Mouse (Mus musculus): ENCODE measurements around the gene Mrpl44. TPM values are rescaled to one million over a fixed set of nuclear protein-coding genes. Genes with fewer than 3 reads are reported as not detected.

Mrpl44 gene
- 32.3 and 34.9 TPM in 2 replicates for polyA plus RNA-seq (2015; fragmentation: Nextera tagmentation; extraction: Ambion mirVana)

- Histone ChIP-seq H3K27me3 (no peaks in the 10 kb centered on the region), H3K4me1 (replicated peaks) (peaks cover 16% of the 10 kb centered on the region), H3K4me2 (peak within 1 kb of the TSS; percentile 77), H3K4me3 (replicated peaks) (peak within 1 kb of the TSS; percentile 87), H3K27ac (peak within 1 kb of the TSS; percentile 73), H3K9me3 (replicated peaks) (no peaks in the 10 kb centered on the region), H3K36me3 (peaks cover 31% of the 10 kb centered on the region), H3K9ac (peak within 1 kb of the TSS; percentile 84)
- WGBS (ENCODE audit: insufficient replicate concordance), result under 1% methylated on average over 38 of the region's 38 CpGs
- DNase-seq (peak; percentile 89), ATAC-seq (ENCODE audit: low read depth) (peak; percentile 100)
Observed at GRCm38 (mm10) chr1:79775927-79776458, at the start of gene Mrpl44, which contains the start of gene Wdfy1. TSS of gene Mrpl44 (plus strand) at chr1:79776018. TSS of gene Wdfy1 (minus strand) at chr1:79776143.

GRCm38 (mm10) chr1:79734794-79735193 lies 41.0 kb upstream of the Mrpl44 start:
- no peak overlapping the region for H3K9ac ChIP-seq
- H3K4me1 ChIP-seq (replicated peaks), result no peaks in the 10 kb centered on the region
- H3K36me3 ChIP-seq, result 0 out of 2 replicates have a peak, but pooled peaks cover 2% of the 10 kb centered on the region
- H3K9me3 ChIP-seq (replicated peaks), result no peaks in the 10 kb centered on the region
- no peak for ATAC-seq (ENCODE audit: low read depth)
- H3K27ac ChIP-seq, result no peak overlapping the region
- no peak overlapping the region for H3K4me2 ChIP-seq
- H3K4me3 ChIP-seq (replicated peaks), result no peak overlapping the region
- WGBS (ENCODE audit: insufficient replicate concordance), result 77% methylated on average over 5 of the region's 5 CpGs
- DNase-seq, result no peak
- no peaks in the 10 kb centered on the region for H3K27me3 ChIP-seq

GRCm38 (mm10) chr1:79736408-79736807 lies 39.4 kb upstream of the Mrpl44 start:
- Histone ChIP-seq H3K9me3 (replicated peaks) (no peaks in the 10 kb centered on the region), H3K4me3 (replicated peaks) (no peak overlapping the region), H3K36me3 (0 out of 2 replicates have a peak, but pooled peaks cover 2% of the 10 kb centered on the region), H3K9ac (no peak overlapping the region), H3K27ac (no peak overlapping the region), H3K27me3 (no peaks in the 10 kb centered on the region), H3K4me2 (no peak overlapping the region), H3K4me1 (replicated peaks) (no peaks in the 10 kb centered on the region)
- ATAC-seq (ENCODE audit: low read depth), result no peak
- DNase-seq, result no peak
- WGBS (ENCODE audit: insufficient replicate concordance), result 78% methylated on average over 3 of the region's 3 CpGs

- 83% methylated on average over 2 of the region's 2 CpGs for WGBS (ENCODE audit: insufficient replicate concordance)
- no peak overlapping the region for H3K27ac ChIP-seq
- ATAC-seq (ENCODE audit: low read depth), result no peak
- H3K36me3 ChIP-seq, result 0 out of 2 replicates have a peak, but pooled peaks cover 2% of the 10 kb centered on the region
- no peaks in the 10 kb centered on the region for H3K27me3 ChIP-seq
- H3K9ac ChIP-seq, result no peak overlapping the region
- H3K4me3 ChIP-seq (replicated peaks), result no peak overlapping the region
- H3K9me3 ChIP-seq (replicated peaks), result no peaks in the 10 kb centered on the region
- no peak for DNase-seq
- no peak overlapping the region for H3K4me2 ChIP-seq
- H3K4me1 ChIP-seq (replicated peaks), result no peaks in the 10 kb centered on the region
Observed at GRCm38 (mm10) chr1:79739726-79740125, 36.1 kb upstream of the Mrpl44 start.

GRCm38 (mm10) chr1:79741002-79741401 lies 34.8 kb upstream of the Mrpl44 start:
- no peak overlapping the region for H3K9ac ChIP-seq
- H3K36me3 ChIP-seq, result 0 out of 2 replicates have a peak, but pooled peaks cover 2% of the 10 kb centered on the region
- no peak overlapping the region for H3K4me2 ChIP-seq
- no peaks in the 10 kb centered on the region for H3K4me1 ChIP-seq (replicated peaks)
- DNase-seq (no peak), ATAC-seq (ENCODE audit: low read depth) (peak; percentile 63)
- no peak overlapping the region for H3K4me3 ChIP-seq (replicated peaks)
- H3K9me3 ChIP-seq (replicated peaks), result no peaks in the 10 kb centered on the region
- no peaks in the 10 kb centered on the region for H3K27me3 ChIP-seq
- WGBS (ENCODE audit: insufficient replicate concordance), result 45% methylated on average over 4 of the region's 4 CpGs
- H3K27ac ChIP-seq, result no peak overlapping the region

- Histone ChIP-seq H3K4me1 (replicated peaks) (no peaks in the 10 kb centered on the region), H3K27ac (no peak overlapping the region), H3K4me2 (no peak overlapping the region), H3K36me3 (0 out of 2 replicates have a peak, but pooled peaks cover under 1% of the 10 kb centered on the region), H3K9ac (no peak overlapping the region), H3K9me3 (replicated peaks) (no peaks in the 10 kb centered on the region), H3K4me3 (replicated peaks) (no peak overlapping the region), H3K27me3 (no peaks in the 10 kb centered on the region)
- no peak for DNase-seq
- 81% methylated on average over 7 of the region's 7 CpGs for WGBS (ENCODE audit: insufficient replicate concordance)
- ATAC-seq (ENCODE audit: low read depth), result no peak
Observed at GRCm38 (mm10) chr1:79742949-79743348, 32.9 kb upstream of the Mrpl44 start.

GRCm38 (mm10) chr1:79743385-79743784 lies 32.4 kb upstream of the Mrpl44 start:
- no peak overlapping the region for H3K4me3 ChIP-seq (replicated peaks)
- DNase-seq (no peak), ATAC-seq (ENCODE audit: low read depth) (no peak)
- WGBS (ENCODE audit: insufficient replicate concordance), result 82% methylated on average over 1 of the region's 1 CpGs
- H3K4me2 ChIP-seq, result no peak overlapping the region
- no peak overlapping the region for H3K9ac ChIP-seq
- no peak overlapping the region for H3K27ac ChIP-seq
- no peaks in the 10 kb centered on the region for H3K4me1 ChIP-seq (replicated peaks)
- no peaks in the 10 kb centered on the region for H3K27me3 ChIP-seq
- no peaks in the 10 kb centered on the region for H3K36me3 ChIP-seq
- no peaks in the 10 kb centered on the region for H3K9me3 ChIP-seq (replicated peaks)

GRCm38 (mm10) chr1:79746056-79746455 lies 29.8 kb upstream of the Mrpl44 start:
- WGBS (ENCODE audit: insufficient replicate concordance), result 68% methylated on average over 4 of the region's 4 CpGs

GRCm38 (mm10) chr1:79751186-79751585 lies 24.6 kb upstream of the Mrpl44 start:
- WGBS (ENCODE audit: insufficient replicate concordance), result 39% methylated on average over 5 of the region's 5 CpGs
- Histone ChIP-seq H3K9me3 (replicated peaks) (no peaks in the 10 kb centered on the region), H3K27ac (peak overlapping the region; percentile 50; the same call in 1 of the 2 replicates), H3K36me3 (no peaks in the 10 kb centered on the region), H3K4me1 (replicated peaks) (peaks cover 22% of the 10 kb centered on the region), H3K9ac (no peak overlapping the region), H3K27me3 (no peaks in the 10 kb centered on the region), H3K4me2 (no peak overlapping the region), H3K4me3 (replicated peaks) (no peak overlapping the region)
- ATAC-seq (ENCODE audit: low read depth), result peak; percentile 31; the same call in 1 of the 2 replicates
- DNase-seq, result no peak

More at GRCm38 (mm10) chr1:79746056-79746455, 29.8 kb upstream of the Mrpl44 start:
- Histone ChIP-seq H3K4me3 (replicated peaks) (no peak overlapping the region), H3K27me3 (no peaks in the 10 kb centered on the region), H3K9ac (no peak overlapping the region), H3K4me2 (no peak overlapping the region), H3K27ac (no peak overlapping the region), H3K9me3 (replicated peaks) (no peaks in the 10 kb centered on the region), H3K4me1 (replicated peaks) (peaks cover under 1% of the 10 kb centered on the region), H3K36me3 (no peaks in the 10 kb centered on the region)
- no peak for ATAC-seq (ENCODE audit: low read depth)
- DNase-seq, result no peak

- H3K4me1 ChIP-seq (replicated peaks), result peaks cover 26% of the 10 kb centered on the region
- no peaks in the 10 kb centered on the region for H3K9me3 ChIP-seq (replicated peaks)
- DNase-seq (no peak), ATAC-seq (ENCODE audit: low read depth) (no peak)
- H3K27me3 ChIP-seq, result no peaks in the 10 kb centered on the region
- no peak overlapping the region for H3K4me2 ChIP-seq
- H3K9ac ChIP-seq, result no peak overlapping the region
- H3K36me3 ChIP-seq, result no peaks in the 10 kb centered on the region
- WGBS (ENCODE audit: insufficient replicate concordance), result 43% methylated on average over 7 of the region's 7 CpGs
- no peak overlapping the region for H3K4me3 ChIP-seq (replicated peaks)
- H3K27ac ChIP-seq, result peak overlapping the region; percentile 29; the same call in 1 of the 2 replicates
Observed at GRCm38 (mm10) chr1:79752015-79752695, 23.7 kb upstream of the Mrpl44 start.

GRCm38 (mm10) chr1:79752714-79753340 lies 23.0 kb upstream of the Mrpl44 start:
- no peak for ATAC-seq (ENCODE audit: low read depth)
- no peaks in the 10 kb centered on the region for H3K36me3 ChIP-seq
- 46% methylated on average over 4 of the region's 4 CpGs for WGBS (ENCODE audit: insufficient replicate concordance)
- H3K9ac ChIP-seq, result no peak overlapping the region
- H3K27me3 ChIP-seq, result no peaks in the 10 kb centered on the region
- H3K4me2 ChIP-seq, result no peak overlapping the region
- no peaks in the 10 kb centered on the region for H3K9me3 ChIP-seq (replicated peaks)
- no peak overlapping the region for H3K27ac ChIP-seq
- H3K4me3 ChIP-seq (replicated peaks), result no peak overlapping the region
- no peak for DNase-seq
- peaks cover 29% of the 10 kb centered on the region for H3K4me1 ChIP-seq (replicated peaks)
